Mouse (Mus musculus) frontal cortex, adult 2 months (tissue): Measurements from ENCODE around the gene Pou2f3. TPM values are rescaled to one million over a fixed set of nuclear protein-coding genes. Genes with fewer than 3 reads are reported as not detected.
A peak's percentile ranks its signal among the peaks of the same experiment; 100 is the strongest.

Experiments used
- DNase-seq, 2 experiments: peaks; one replicate each; pipeline ENCODE4 v3.0.0; 2022; ENCODE audit warnings: low spot score in 1 of 2; ENCODE audit errors: extremely low spot score in 1 of 2
- polyA plus RNA-seq: library from polyadenylated mRNA; depleted of rRNA; stranded (reverse); fragments of >200 nt; gene quantifications from 2 replicates; pipeline ENCODE4 v1.2.3, GENCODE M21; 2012; rRNA removed

The Pou2f3 gene
- polyA plus RNA-seq, 1 experiment = 0.26 TPM

GRCm38 (mm10) chr9:43094828-43095227 is 115.3 kb downstream of the Pou2f3 start:
- DNase-seq = no peak

- DNase-seq = peak in 1 of 2 experiments; percentile 76
Measured at GRCm38 (mm10) chr9:43093803-43094202, 116.4 kb downstream of the Pou2f3 start.

- no peak for DNase-seq
Measured at GRCm38 (mm10) chr9:43085686-43086285, 124.4 kb downstream of the Pou2f3 start.

GRCm38 (mm10) chr9:43084496-43085362 is 125.4 kb downstream of the Pou2f3 start:
- DNase-seq = no peak

GRCm38 (mm10) chr9:43083441-43084055 is 126.6 kb downstream of the Pou2f3 start:
- no peak for DNase-seq

- DNase-seq = no peak
Measured at GRCm38 (mm10) chr9:43078711-43079110, 131.5 kb downstream of the Pou2f3 start.

- no peak for DNase-seq
Measured at GRCm38 (mm10) chr9:43076163-43076562, 134.0 kb downstream of the Pou2f3 start.

- DNase-seq = no peak
Measured at GRCm38 (mm10) chr9:43074611-43075010, 135.6 kb downstream of the Pou2f3 start.

Other genes with a start within 250 kb of the Pou2f3 start
- 63.2 and 67.2 TPM in 2 replicates for gene Arhgef12, start 103.1 kb downstream of the Pou2f3 start, polyA plus RNA-seq
- gene Tmem136, start 93.8 kb downstream of the Pou2f3 start, polyA plus RNA-seq = 26.1 and 28.1 TPM in 2 replicates
- 23.9 and 27.8 TPM in 2 replicates for gene Oaf, start 29.5 kb upstream of the Pou2f3 start, polyA plus RNA-seq
- gene Trim29, start 100.5 kb upstream of the Pou2f3 start, polyA plus RNA-seq = 0.19 and 0.36 TPM in 2 replicates